In genomic region chr10:86183148-86183885, GRCm38 (mm10) we compare ENCODE assay signal across 11 mouse cellular contexts.
A peak's percentile ranks its signal among the peaks of the same experiment; 100 is the strongest.
DNase-seq lines count a peak whose midpoint lies in the region; ATAC-seq and TF ChIP-seq lines count a peak whose summit lies in the region.
"Had no signal": no experiment of that assay in that cellular context is flagged by ENCODE, and none has a peak within 500 bp of the region (broad histone marks: within the 10 kb centered on the region; RNA-seq: fewer than 3 reads in every experiment).

No protein-coding gene starts in this region.

- no peak overlapping the region for H3K4me2 ChIP-seq in kidney, postnatal 0 days (ENCODE audit: low read length)
- H3K4me2 ChIP-seq: midbrain, embryonic 11.5 days; stomach, embryonic 15.5 days had no signal

- H3K27ac ChIP-seq in embryonic fibroblast, embryonic 13.5 days (ENCODE audit: insufficient read depth, low read length), result peak overlapping the region; percentile 78
- H3K27ac ChIP-seq in kidney, postnatal 0 days, result 0 out of 2 replicates have a peak overlapping the region, but pooled peaks have one; percentile 2
- H3K27ac ChIP-seq: stomach, embryonic 15.5 days had no signal

- no peak for ATAC-seq in kidney, postnatal 0 days (replicated peaks; ENCODE audit: low FRiP score, low read depth)
- ATAC-seq in megakaryocyte progenitor cell, adult 5-6 weeks (replicated peaks; ENCODE audit: poor library complexity), result no peak

- H3K9me3 ChIP-seq in kidney, postnatal 0 days (replicated peaks; ENCODE audit: low read length), result no peaks in the 10 kb centered on the region
- H3K9me3 ChIP-seq: stomach, embryonic 15.5 days had no signal

- H3K9ac ChIP-seq in kidney, postnatal 0 days (ENCODE audit: low read depth, low read length), result no peak overlapping the region
- H3K9ac ChIP-seq: stomach, embryonic 15.5 days had no signal

- no peaks in the 10 kb centered on the region for H3K27me3 ChIP-seq in kidney, postnatal 0 days (ENCODE audit: insufficient read depth, low read length)
- H3K27me3 ChIP-seq: stomach, embryonic 15.5 days had no signal

- H3K36me3 ChIP-seq in kidney, postnatal 0 days (ENCODE audit: insufficient read depth, low read length), result no peaks in the 10 kb centered on the region
- H3K36me3 ChIP-seq: stomach, embryonic 15.5 days had no signal

- TF ChIP-seq CTCF in embryonic fibroblast, embryonic 13.5 days (IDR thresholded peaks at IDR 0.05; ENCODE audit: borderline replicate concordance, insufficient read depth, low read length), result no peak
- TF ChIP-seq CTCF in kidney, postnatal 0 days (IDR thresholded peaks at IDR 0.05; ENCODE audit: low read depth), result no peak

- H3K4me1 ChIP-seq in embryonic fibroblast, embryonic 13.5 days (ENCODE audit: control insufficient read depth, insufficient read depth, low read length), result peaks cover 4% of the 10 kb centered on the region; the same call in 1 of the 2 replicates
- H3K4me1 ChIP-seq in kidney, postnatal 0 days (replicated peaks; ENCODE audit: insufficient read depth, low read length), result no peaks in the 10 kb centered on the region
- H3K4me1 ChIP-seq: stomach, embryonic 15.5 days had no signal

- DNase-seq in embryo, embryonic 11 days, result peak; percentile 27
- no peak for DNase-seq in embryo, embryonic 10 days (ENCODE audit: low spot score)
- DNase-seq in 3134 (ENCODE audit: extremely low read depth, insufficient read length, low spot score), result peak; percentile 80
- DNase-seq in kidney, postnatal 0 days (ENCODE audit: low spot score), result peak; percentile 32
- no peak for DNase-seq in cerebellum, postnatal 25 days
- DNase-seq in urinary bladder, adult 18-20 months (ENCODE audit: low spot score in 2 of 2), result no peak
- DNase-seq: right cerebral cortex, postnatal 14 days had no signal

- TF ChIP-seq POLR2A in embryonic fibroblast, embryonic 13.5 days (IDR thresholded peaks at IDR 0.05; ENCODE audit: low read depth, low read length), result no peak

- no peak overlapping the region for H3K4me3 ChIP-seq in embryonic fibroblast, embryonic 13.5 days (ENCODE audit: insufficient read depth, low read length)
- H3K4me3 ChIP-seq in kidney, postnatal 0 days (replicated peaks; ENCODE audit: low read depth, low read length), result no peak overlapping the region
- H3K4me3 ChIP-seq: stomach, embryonic 15.5 days had no signal

- 35% methylated on average over 8 of the region's 8 CpGs for WGBS in kidney, postnatal 0 days

Comparison
In these comparisons a context has a peak if more than half of its experiments do, and no peak if none do; other contexts are left out.
1. DNase-seq: peak in embryo, embryonic 11 days (single experiment), 3134 (single experiment) and kidney, postnatal 0 days (single experiment); none in embryo, embryonic 10 days (single experiment), cerebellum, postnatal 25 days (0 of 2) and urinary bladder, adult 18-20 months (0 of 2).